Mouse (Mus musculus) kidney, embryonic 14.5 days (tissue): ENCODE results near the gene Mc3r. TPM values are rescaled to one million over a fixed set of nuclear protein-coding genes. Genes with fewer than 3 reads are reported as not detected.

Experiments
- ATAC-seq: fragments of 200-750 bp; cut with Nextera tagmentation; 2 replicates; pipeline ENCODE4 v1.8.0; 2017; ENCODE audit warnings: moderate number of reproducible peaks, mild to moderate bottlenecking, moderate TSS enrichment, moderate library complexity; ENCODE audit not compliant: low FRiP score, low TSS enrichment
- H3K27ac ChIP-seq: fragments of 300-500 bp; sonication (generic); 2 replicates; pipeline ENCODE4 v1.5.1; 2014; ENCODE audit warnings: low read depth, mild to moderate bottlenecking, low read length, moderate library complexity, mixed read lengths
- H3K27me3 ChIP-seq: fragments of 300-500 bp; sonication (generic); 2 replicates; pipeline ENCODE4 v1.6.1; 2014; ENCODE audit warnings: mild to moderate bottlenecking, low read length; ENCODE audit not compliant: control insufficient read depth, insufficient read depth
- H3K36me3 ChIP-seq: fragments of 300-500 bp; sonication (generic); 2 replicates; pipeline ENCODE4 v1.6.1; 2014; ENCODE audit warnings: low read length, mixed read lengths; ENCODE audit not compliant: control insufficient read depth, insufficient read depth
- H3K4me1 ChIP-seq: fragments of 300-500 bp; sonication (generic); 2 replicates; pipeline ENCODE4 v1.6.1; 2014; ENCODE audit warnings: low read length, mixed read lengths; ENCODE audit not compliant: control insufficient read depth, insufficient read depth
- H3K4me2 ChIP-seq: fragments of 300-500 bp; sonication (generic); replicated peaks from 2 replicates; pipeline ENCODE4 v1.6.1; 2014; ENCODE audit warnings: low read depth, mild to moderate bottlenecking, low read length
- H3K4me3 ChIP-seq: fragments of 300-500 bp; sonication (generic); 2 replicates; pipeline ENCODE4 v1.5.1; 2014; ENCODE audit warnings: mild to moderate bottlenecking, low read length
- H3K9ac ChIP-seq: fragments of 300-500 bp; sonication (generic); 2 replicates; pipeline ENCODE4 v1.6.1; 2014; ENCODE audit warnings: low read depth, mild to moderate bottlenecking, low read length, moderate library complexity
- H3K9me3 ChIP-seq: fragments of 300-500 bp; sonication (generic); 2 replicates; pipeline ENCODE4 v1.6.1; 2016; ENCODE audit warnings: low read length; ENCODE audit not compliant: control insufficient read depth
- WGBS: fragments of 180-500 bp; shearing (Covaris S2); extraction: QIAGEN DNeasy Blood & Tissue Kit; methylation state at CpG from one replicate; pipeline ENCODE4 v1.1.7; 2014; 5-methylcytosine and 5-hydroxymethylcytosine counted together
- polyA plus RNA-seq: library from polyadenylated mRNA; unstranded; fragments of >200 nt; fragmentation: Nextera tagmentation; extraction: Ambion mirVana; gene quantifications from 2 replicates; pipeline ENCODE4 v1.2.1, GENCODE M21; 2014

Gene Mc3r
- polyA plus RNA-seq, 1 experiment from 2014 or later: not detected

DNA sequence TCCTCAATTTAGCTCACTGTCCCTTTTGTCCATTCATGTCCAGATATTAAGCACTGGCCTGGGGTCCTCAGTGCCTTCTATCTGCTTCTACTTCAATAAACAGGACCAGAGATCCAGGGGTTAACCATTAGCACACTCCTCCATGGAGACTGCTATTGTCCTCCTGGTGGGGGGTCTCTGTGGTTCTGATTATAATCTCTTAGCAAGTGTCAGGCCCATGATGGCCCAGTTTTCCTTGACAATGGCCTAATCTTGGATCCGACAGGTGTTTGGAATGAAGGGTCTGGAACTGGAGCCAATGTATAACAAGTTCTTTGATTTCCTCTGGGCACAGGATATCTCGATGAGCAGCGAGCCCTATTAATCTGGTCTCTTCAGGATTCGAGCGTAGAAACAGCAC lies 10.1 kb upstream of the Mc3r start:
- Histone ChIP-seq H3K36me3 (no peaks in the 10 kb centered on the region), H3K4me2 (no peak overlapping the region), H3K4me3 (no peak overlapping the region), H3K9me3 (no peaks in the 10 kb centered on the region), H3K4me1 (no peaks in the 10 kb centered on the region), H3K27me3 (no peaks in the 10 kb centered on the region; the same call in 1 of the 2 replicates), H3K9ac (no peak overlapping the region), H3K27ac (no peak overlapping the region)
- WGBS: 81% methylated on average over 5 of the region's 5 CpGs
- ATAC-seq: no peak

DNA sequence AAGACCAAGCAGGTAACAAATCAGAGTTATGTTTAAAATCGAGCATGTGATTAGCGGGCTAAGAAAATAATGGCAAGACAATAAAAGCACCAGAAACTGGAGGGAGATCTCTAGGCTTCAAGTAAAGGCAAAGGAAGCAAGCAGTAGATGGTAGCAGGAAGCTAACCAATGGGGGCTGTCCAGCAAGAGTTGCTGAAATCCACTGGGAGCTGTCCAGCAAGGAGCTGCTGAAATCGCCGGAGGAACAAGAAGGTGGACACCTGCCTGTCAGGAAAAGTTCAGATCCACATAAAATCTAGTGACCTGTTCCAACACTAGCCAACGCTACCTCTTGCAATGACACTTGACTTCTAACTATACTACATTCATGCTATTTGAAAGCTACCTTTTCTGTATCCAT lies 7.3 kb upstream of the Mc3r start:
- Histone ChIP-seq H3K4me1 (no peaks in the 10 kb centered on the region), H3K4me3 (no peak overlapping the region), H3K36me3 (no peaks in the 10 kb centered on the region), H3K9me3 (no peaks in the 10 kb centered on the region), H3K27me3 (no peaks in the 10 kb centered on the region), H3K9ac (no peak overlapping the region), H3K27ac (no peak overlapping the region), H3K4me2 (no peak overlapping the region)
- no peak for ATAC-seq
- 12% methylated on average over 5 of the region's 5 CpGs for WGBS

DNA sequence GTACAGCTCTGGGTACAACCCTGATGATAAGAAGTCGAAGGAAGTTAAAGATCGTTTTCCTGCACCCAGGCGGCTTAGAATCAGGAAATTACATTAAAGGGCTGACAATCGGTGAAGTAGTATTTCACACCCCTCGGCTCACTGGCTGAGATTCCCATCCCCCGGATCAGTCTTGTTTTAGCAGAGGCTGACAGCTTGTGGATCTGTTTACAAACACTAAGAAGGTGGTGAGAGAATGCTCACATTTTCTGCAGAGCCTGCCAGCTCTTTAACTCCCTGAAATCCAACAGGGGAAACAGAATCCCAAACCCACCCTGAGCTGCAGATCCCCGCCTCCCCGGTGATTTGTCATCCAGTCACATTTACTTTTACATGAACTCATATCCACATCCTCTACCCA lies 2.8 kb upstream of the Mc3r start:
- ATAC-seq: no peak
- peaks cover 14% of the 10 kb centered on the region; the same call in 1 of the 2 replicates for H3K27me3 ChIP-seq
- no peaks in the 10 kb centered on the region for H3K9me3 ChIP-seq
- no peak overlapping the region for H3K27ac ChIP-seq
- no peaks in the 10 kb centered on the region for H3K4me1 ChIP-seq
- H3K4me2 ChIP-seq: no peak overlapping the region
- WGBS: 56% methylated on average over 8 of the region's 8 CpGs
- H3K36me3 ChIP-seq: no peaks in the 10 kb centered on the region
- no peak overlapping the region for H3K4me3 ChIP-seq
- H3K9ac ChIP-seq: no peak overlapping the region

DNA sequence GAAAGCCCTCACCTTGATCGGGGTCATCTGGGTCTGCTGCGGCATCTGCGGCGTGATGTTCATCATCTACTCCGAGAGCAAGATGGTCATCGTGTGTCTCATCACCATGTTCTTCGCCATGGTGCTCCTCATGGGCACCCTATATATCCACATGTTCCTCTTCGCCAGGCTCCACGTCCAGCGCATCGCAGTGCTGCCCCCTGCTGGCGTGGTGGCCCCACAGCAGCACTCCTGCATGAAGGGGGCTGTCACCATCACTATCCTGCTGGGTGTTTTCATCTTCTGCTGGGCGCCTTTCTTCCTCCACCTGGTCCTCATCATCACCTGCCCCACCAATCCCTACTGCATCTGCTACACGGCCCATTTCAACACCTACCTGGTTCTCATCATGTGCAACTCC lies 1.0 kb downstream of the Mc3r start:
- WGBS: 82% methylated on average over 14 of the region's 14 CpGs
- Histone ChIP-seq H3K9ac (no peak overlapping the region), H3K4me1 (no peaks in the 10 kb centered on the region), H3K27ac (no peak overlapping the region), H3K4me2 (no peak overlapping the region), H3K9me3 (no peaks in the 10 kb centered on the region), H3K36me3 (no peaks in the 10 kb centered on the region), H3K4me3 (no peak overlapping the region), H3K27me3 (peaks cover 14% of the 10 kb centered on the region; the same call in 1 of the 2 replicates)
- ATAC-seq: no peak

DNA sequence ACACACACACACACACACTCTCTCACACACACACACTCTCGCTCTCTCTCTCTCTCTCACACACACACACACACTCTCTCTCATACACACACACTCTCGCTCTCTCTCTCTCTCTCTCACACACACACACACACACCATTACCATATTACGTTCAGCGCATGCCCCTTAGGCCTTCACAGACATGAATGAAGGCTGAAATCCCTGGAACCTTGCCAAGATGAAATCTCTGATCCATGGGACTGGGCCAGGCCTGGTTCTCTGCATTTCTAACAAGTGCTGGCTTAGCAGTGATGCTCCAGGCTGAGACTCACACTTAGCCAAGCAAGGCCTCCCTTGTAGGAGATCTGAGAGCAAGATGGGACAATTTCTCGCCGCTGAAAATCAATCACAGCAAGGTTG lies 8.1 kb downstream of the Mc3r start:
- no peak overlapping the region for H3K9ac ChIP-seq
- H3K27ac ChIP-seq: no peak overlapping the region
- H3K36me3 ChIP-seq: no peaks in the 10 kb centered on the region
- WGBS: 85% methylated on average over 6 of the region's 6 CpGs
- H3K4me2 ChIP-seq: no peak overlapping the region
- H3K9me3 ChIP-seq: no peaks in the 10 kb centered on the region
- H3K4me3 ChIP-seq: no peak overlapping the region
- ATAC-seq: no peak
- H3K4me1 ChIP-seq: no peaks in the 10 kb centered on the region
- H3K27me3 ChIP-seq: no peaks in the 10 kb centered on the region

DNA sequence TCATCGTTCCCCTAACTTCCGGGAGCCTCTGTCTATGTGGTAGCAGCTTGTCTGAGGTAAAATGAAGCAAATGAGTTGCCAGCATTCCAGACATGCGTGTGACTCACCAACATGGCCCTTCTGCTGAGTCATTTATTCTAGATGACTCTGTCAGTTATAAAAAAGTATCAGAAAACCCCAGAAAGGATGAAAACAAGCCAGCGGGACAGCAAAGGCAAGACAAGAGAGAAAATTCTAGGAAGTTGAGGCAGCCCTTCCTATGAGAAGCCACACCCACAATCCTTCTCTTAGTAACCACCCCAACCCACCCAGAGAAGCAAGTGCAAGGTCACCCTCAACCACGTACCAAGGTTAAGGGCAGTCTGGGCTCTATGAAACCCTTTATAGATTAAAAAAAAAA lies 8.7 kb downstream of the Mc3r start:
- Histone ChIP-seq H3K27me3 (no peaks in the 10 kb centered on the region), H3K36me3 (no peaks in the 10 kb centered on the region), H3K9me3 (no peaks in the 10 kb centered on the region), H3K9ac (no peak overlapping the region), H3K4me3 (no peak overlapping the region), H3K27ac (no peak overlapping the region), H3K4me1 (no peaks in the 10 kb centered on the region), H3K4me2 (no peak overlapping the region)
- ATAC-seq: no peak
- WGBS: 85% methylated on average over 5 of the region's 5 CpGs

DNA sequence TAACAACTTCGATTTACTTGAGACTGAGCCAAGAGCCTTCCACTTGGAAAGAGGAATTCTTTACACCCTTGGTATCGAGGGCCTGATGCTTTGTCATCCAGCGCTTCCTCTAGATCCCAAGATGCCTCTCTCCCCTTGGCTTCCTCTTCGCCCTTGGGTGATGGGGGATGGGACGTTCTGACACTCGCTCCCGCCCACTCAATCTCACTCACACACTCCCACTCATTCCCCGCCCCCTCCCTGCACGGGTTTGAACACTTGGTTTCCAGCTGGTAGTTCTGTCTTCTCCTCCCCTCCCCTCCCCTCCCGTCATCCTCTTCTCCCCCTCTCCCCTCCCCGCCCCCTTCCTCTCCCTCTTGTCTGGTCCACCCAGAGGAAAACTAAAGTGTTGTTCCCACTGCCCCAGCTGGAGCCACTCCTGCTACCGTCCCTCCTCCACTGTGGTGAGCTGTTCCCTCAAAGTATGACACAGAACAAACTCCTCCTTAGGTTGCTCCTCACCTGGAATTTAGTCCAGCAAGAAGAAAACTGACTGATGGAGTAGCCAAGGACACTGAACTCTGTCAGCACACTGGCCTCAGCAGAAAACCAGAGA lies 9.3 kb downstream of the Mc3r start:
- ATAC-seq: no peak
- no peak overlapping the region for H3K27ac ChIP-seq
- H3K9me3 ChIP-seq: no peaks in the 10 kb centered on the region
- 20% methylated on average over 11 of the region's 12 CpGs for WGBS
- no peaks in the 10 kb centered on the region for H3K27me3 ChIP-seq
- no peaks in the 10 kb centered on the region for H3K36me3 ChIP-seq
- H3K4me2 ChIP-seq: no peak overlapping the region
- no peak overlapping the region for H3K9ac ChIP-seq
- no peak overlapping the region for H3K4me3 ChIP-seq
- H3K4me1 ChIP-seq: no peaks in the 10 kb centered on the region

DNA sequence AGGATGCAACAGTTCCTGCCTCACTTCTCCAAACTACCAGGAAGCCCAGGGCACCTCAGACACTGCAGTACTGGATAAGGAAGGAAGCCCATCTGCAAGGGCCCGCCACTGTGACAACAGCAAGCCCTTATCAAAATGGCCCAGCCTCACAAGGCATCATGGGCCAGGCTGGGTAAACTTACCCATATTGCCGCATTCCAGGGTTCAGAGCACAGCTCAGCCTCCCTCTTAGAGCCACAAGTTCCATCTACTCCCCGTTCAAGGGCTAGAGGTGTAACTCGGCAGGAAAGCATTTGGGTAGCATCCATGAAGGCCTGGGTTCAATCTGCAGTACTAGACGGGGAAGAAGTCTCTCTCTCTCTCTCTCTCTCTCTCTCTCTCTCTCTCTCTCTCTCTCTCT lies 11.8 kb downstream of the Mc3r start:
- H3K4me2 ChIP-seq: no peak overlapping the region
- no peaks in the 10 kb centered on the region for H3K27me3 ChIP-seq
- H3K4me3 ChIP-seq: no peak overlapping the region
- no peaks in the 10 kb centered on the region for H3K36me3 ChIP-seq
- ATAC-seq: no peak
- H3K27ac ChIP-seq: no peak overlapping the region
- H3K9me3 ChIP-seq: no peaks in the 10 kb centered on the region
- WGBS: 79% methylated on average over 5 of the region's 5 CpGs
- no peaks in the 10 kb centered on the region for H3K4me1 ChIP-seq
- no peak overlapping the region for H3K9ac ChIP-seq

DNA sequence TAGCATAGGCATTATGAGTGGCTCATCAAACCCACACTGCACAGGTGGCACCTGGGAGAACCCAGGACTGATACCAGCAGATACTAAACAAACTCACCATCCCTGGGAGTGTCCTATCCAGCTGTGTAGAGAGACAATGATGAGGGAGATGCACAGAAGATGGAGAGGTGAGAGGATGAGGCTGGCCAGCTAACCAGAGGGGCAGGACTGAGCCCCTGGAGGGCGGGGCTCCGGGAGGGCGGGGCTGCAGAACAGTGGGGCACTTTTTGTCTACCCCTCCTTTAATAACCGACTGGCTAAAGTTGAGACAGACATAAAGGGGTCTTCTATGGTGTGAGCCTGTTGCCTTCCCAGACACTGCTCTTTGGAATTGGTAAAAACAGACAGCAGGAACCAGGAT lies 13.1 kb downstream of the Mc3r start:
- no peak overlapping the region for H3K4me3 ChIP-seq
- no peak overlapping the region for H3K4me2 ChIP-seq
- no peaks in the 10 kb centered on the region for H3K4me1 ChIP-seq
- no peaks in the 10 kb centered on the region for H3K36me3 ChIP-seq
- WGBS: 73% methylated on average over 4 of the region's 4 CpGs
- no peaks in the 10 kb centered on the region for H3K27me3 ChIP-seq
- no peak overlapping the region for H3K9ac ChIP-seq
- H3K27ac ChIP-seq: no peak overlapping the region
- no peak for ATAC-seq
- H3K9me3 ChIP-seq: no peaks in the 10 kb centered on the region
